In genomic region chr16:29822110-29822509, GRCm38 (mm10) we compare ENCODE assay signal across 26 mouse cellular contexts.
DNase-seq lines count a peak whose midpoint lies in the region; ATAC-seq and TF ChIP-seq lines count a peak whose summit lies in the region.
"Had no signal": no experiment of that assay in that cellular context is flagged by ENCODE, and none has a peak within 500 bp of the region (broad histone marks: within the 10 kb centered on the region; RNA-seq: fewer than 3 reads in every experiment).

No protein-coding gene starts in this region.

- H3K9ac ChIP-seq in kidney, embryonic 14.5 days (ENCODE audit: low read depth, low read length), result no peak overlapping the region
- H3K9ac ChIP-seq in limb, embryonic 13.5 days, result no peak overlapping the region
- H3K9ac ChIP-seq in stomach, postnatal 0 days (ENCODE audit: low read length), result no peak overlapping the region
- H3K9ac ChIP-seq: embryonic facial prominence, embryonic 13.5 days; forebrain, embryonic 13.5 days; forebrain, postnatal 0 days; heart, embryonic 13.5 days; hindbrain, embryonic 14.5 days had no signal

- ATAC-seq in kidney, embryonic 14.5 days (ENCODE audit: low FRiP score, low TSS enrichment), result 0 out of 2 replicates have a peak, but pooled peaks have one; percentile 8
- ATAC-seq in limb, embryonic 13.5 days (ENCODE audit: low FRiP score, low read depth), result 0 out of 2 replicates have a peak, but pooled peaks have one; percentile 41
- ATAC-seq in stomach, postnatal 0 days (ENCODE audit: low FRiP score, low TSS enrichment), result no peak
- ATAC-seq: forebrain, embryonic 13.5 days; forebrain, postnatal 0 days had no signal

- DNase-seq in kidney, adult 9 months, result no peak
- peak; percentile 47 for DNase-seq in forelimb bud, embryonic 11.5 days (ENCODE audit: low read depth, low spot score)
- DNase-seq in stomach, postnatal 0 days (ENCODE audit: low spot score), result no peak
- no peak for DNase-seq in embryo, embryonic 11 days
- no peak for DNase-seq in urinary bladder, postnatal 4 days (ENCODE audit: low spot score in 2 of 2)
- DNase-seq: adrenal gland, adult 2 months; adrenal gland, postnatal 14 days; B cell, adult 2 months; cerebellum, adult 11 months; cerebellum, adult 2 months; cerebellum, adult 9-11 months; cerebellum, postnatal 25 days; forebrain, postnatal 0 days; gastrocnemius, postnatal 25 days; heart, adult 2 months; heart, postnatal 4 days had no signal

- H3K9me3 ChIP-seq in kidney, embryonic 14.5 days (ENCODE audit: control insufficient read depth, low read length), result no peaks in the 10 kb centered on the region
- H3K9me3 ChIP-seq in limb, embryonic 13.5 days, result no peaks in the 10 kb centered on the region
- no peaks in the 10 kb centered on the region for H3K9me3 ChIP-seq in stomach, postnatal 0 days (ENCODE audit: control insufficient read depth, low read length)
- H3K9me3 ChIP-seq: embryonic facial prominence, embryonic 10.5 days; embryonic facial prominence, embryonic 13.5 days; forebrain, embryonic 13.5 days; G1E; heart, embryonic 10.5 days; heart, embryonic 13.5 days had no signal

- whole genome bisulfite sequencing in kidney, embryonic 14.5 days, result 40% methylated on average over 7 of the region's 7 CpGs
- WGBS in limb, embryonic 13.5 days, result 28% methylated on average over 7 of the region's 7 CpGs
- 50% methylated on average over 7 of the region's 7 CpGs for WGBS in stomach, postnatal 0 days

- H3K36me3 ChIP-seq in kidney, embryonic 14.5 days (ENCODE audit: control insufficient read depth, insufficient read depth, low read length), result no peaks in the 10 kb centered on the region
- H3K36me3 ChIP-seq in limb, embryonic 13.5 days, result no peaks in the 10 kb centered on the region
- no peaks in the 10 kb centered on the region for H3K36me3 ChIP-seq in stomach, postnatal 0 days (ENCODE audit: control insufficient read depth, insufficient read depth, low read length)
- H3K36me3 ChIP-seq: embryonic facial prominence, embryonic 10.5 days; embryonic facial prominence, embryonic 13.5 days; heart, embryonic 10.5 days; heart, embryonic 13.5 days had no signal

- TF ChIP-seq CTCF in stomach, postnatal 0 days (IDR thresholded peaks at IDR 0.05; ENCODE audit: low read depth), result no peak

- peaks cover 3% of the 10 kb centered on the region for H3K4me1 ChIP-seq in kidney, embryonic 14.5 days (ENCODE audit: control insufficient read depth, insufficient read depth, low read length)
- H3K4me1 ChIP-seq in limb, embryonic 13.5 days, result peaks cover 31% of the 10 kb centered on the region
- peaks cover 3% of the 10 kb centered on the region; the same call in 1 of the 2 replicates for H3K4me1 ChIP-seq in stomach, postnatal 0 days (replicated peaks; ENCODE audit: control insufficient read depth, insufficient read depth)

- H3K27ac ChIP-seq in kidney, embryonic 14.5 days (ENCODE audit: low read depth, low read length), result no peak overlapping the region
- H3K27ac ChIP-seq in limb, embryonic 13.5 days, result no peak overlapping the region
- H3K27ac ChIP-seq in stomach, postnatal 0 days (replicated peaks), result peak overlapping the region; percentile 73; the same call in 1 of the 2 replicates
- H3K27ac ChIP-seq: embryonic facial prominence, embryonic 13.5 days; forebrain, embryonic 13.5 days; heart, adult 2 months; heart, embryonic 10.5 days; heart, embryonic 13.5 days; hindbrain, embryonic 14.5 days had no signal

- no peak for TF ChIP-seq EP300 in stomach, postnatal 0 days (optimal IDR thresholded peaks at IDR 0.05)

- H3K4me2 ChIP-seq in kidney, embryonic 14.5 days (replicated peaks; ENCODE audit: low read depth, low read length), result no peak overlapping the region
- no peak overlapping the region for H3K4me2 ChIP-seq in limb, embryonic 13.5 days (replicated peaks)
- H3K4me2 ChIP-seq in stomach, postnatal 0 days (replicated peaks; ENCODE audit: low read depth), result no peak overlapping the region
- H3K4me2 ChIP-seq: embryonic facial prominence, embryonic 13.5 days; forebrain, embryonic 13.5 days; heart, embryonic 13.5 days; hindbrain, embryonic 14.5 days had no signal

- no peaks in the 10 kb centered on the region for H3K27me3 ChIP-seq in kidney, embryonic 14.5 days (ENCODE audit: control insufficient read depth, insufficient read depth, low read length)
- no peaks in the 10 kb centered on the region for H3K27me3 ChIP-seq in limb, embryonic 13.5 days
- no peaks in the 10 kb centered on the region for H3K27me3 ChIP-seq in stomach, postnatal 0 days (ENCODE audit: control insufficient read depth, insufficient read depth, low read length)
- H3K27me3 ChIP-seq: forebrain, embryonic 13.5 days had no signal

- no peak overlapping the region for H3K4me3 ChIP-seq in kidney, embryonic 14.5 days (ENCODE audit: low read length)
- no peak overlapping the region for H3K4me3 ChIP-seq in limb, embryonic 13.5 days
- no peak overlapping the region for H3K4me3 ChIP-seq in stomach, postnatal 0 days (ENCODE audit: low read depth, low read length)
- H3K4me3 ChIP-seq: embryonic facial prominence, embryonic 10.5 days; embryonic facial prominence, embryonic 13.5 days; erythroblast, embryonic 14.5 days; forebrain, embryonic 13.5 days; heart, adult 2 months; heart, embryonic 10.5 days; heart, embryonic 13.5 days had no signal
